Mouse (Mus musculus) left cerebral cortex, adult 2 months (tissue): ENCODE measurements around the gene Pdlim1. TPM values are rescaled to one million over a fixed set of nuclear protein-coding genes. Genes with fewer than 3 reads are reported as not detected.
A peak's percentile ranks its signal among the peaks of the same experiment; 100 is the strongest.

Experiments used
- DNase-seq, 2 experiments: peaks; one replicate each; pipeline ENCODE4 v3.0.0; 2021 to 2022; ENCODE audit warnings: low spot score in 2 of 2, mixed read lengths in 1 of 2; ENCODE audit errors: extremely low spot score in 1 of 2
- H3K27ac ChIP-seq: fragments of 200-600 bp; 2 replicates; pipeline ENCODE4 v1.8.1; 2022
- H3K4me3 ChIP-seq: fragments of 200-600 bp; 2 replicates; pipeline ENCODE4 v1.8.1; 2022
- CTCF ChIP-seq: fragments of 200-600 bp; IDR thresholded peaks from 2 replicates; pipeline ENCODE4 v1.8.1; 2022; ENCODE audit warnings: antibody characterized with exemption, mild to moderate bottlenecking, moderate library complexity
- intact Hi-C: fragments of 180-260 bp; cut with DNase I; formaldehyde crosslinking; loops from one replicate; pipeline ENCODE4 v1.15.1; 2025
- total RNA-seq, 2 experiments: library from RNA; stranded (reverse); gene quantifications; 2 replicates each; pipeline ENCODE4 v1.2.3; 2021

The Pdlim1 gene
- total RNA-seq, 2 experiments from 2014 or later = 16.7 to 20.1 TPM

GRCm38 (mm10) chr19:40255561-40255960, 16.1 kb downstream of the Pdlim1 start:
- TF ChIP-seq CTCF = no peak
- Histone ChIP-seq H3K4me3 (no peak overlapping the region), H3K27ac (no peak overlapping the region)
- intact Hi-C loops = no loop called here
- DNase-seq = no peak

DNA sequence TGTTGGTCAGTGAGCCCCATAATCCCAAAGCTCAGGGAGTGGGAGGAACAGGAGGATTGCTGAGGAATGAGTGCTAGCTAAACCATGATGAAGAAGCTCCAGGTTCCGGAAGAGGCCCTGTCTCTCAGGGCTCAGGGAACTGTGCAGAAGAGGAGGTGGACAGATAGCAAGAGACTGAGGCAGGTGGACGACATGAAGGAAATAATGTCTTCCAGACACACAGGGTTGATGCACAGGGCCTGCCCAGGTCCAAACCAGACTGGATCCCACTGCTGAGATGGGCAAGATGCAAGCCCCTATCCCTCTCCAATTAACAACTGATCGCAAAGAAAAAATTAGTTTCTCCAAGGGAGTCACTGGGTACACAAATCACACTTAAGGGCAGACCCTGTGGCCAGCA, 16.9 kb downstream of the Pdlim1 start:
- Histone ChIP-seq H3K27ac (no peak overlapping the region), H3K4me3 (no peak overlapping the region)
- DNase-seq = no peak
- intact Hi-C loops = no loop called here
- no peak for TF ChIP-seq CTCF

- no peak overlapping the region for H3K27ac ChIP-seq
- H3K4me3 ChIP-seq = no peak overlapping the region
- TF ChIP-seq CTCF = no peak
- no peak for DNase-seq
- intact Hi-C loops = no loop called here
Observed at GRCm38 (mm10) chr19:40253768-40254167, 17.9 kb downstream of the Pdlim1 start.

DNA sequence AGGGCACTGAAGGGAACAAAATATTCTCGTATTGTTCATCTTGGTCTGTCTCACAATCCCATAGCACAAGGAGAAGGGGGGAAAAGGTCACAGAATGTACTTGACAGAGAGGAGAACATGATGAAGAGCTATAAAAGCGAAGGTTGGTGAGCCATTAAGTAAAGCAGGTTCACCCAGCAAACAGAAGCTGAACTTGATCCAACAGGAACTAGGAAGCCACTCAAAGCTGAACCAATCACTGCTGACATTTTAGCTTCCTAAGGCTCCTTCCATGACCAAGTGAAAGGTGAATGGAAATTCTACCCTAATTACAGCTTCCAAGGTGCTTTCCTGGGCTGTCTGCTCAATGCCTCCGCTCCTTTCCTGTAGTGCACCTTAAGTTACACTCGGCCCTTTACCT, 20.5 kb downstream of the Pdlim1 start:
- H3K4me3 ChIP-seq = no peak overlapping the region
- intact Hi-C loops = no loop called here
- H3K27ac ChIP-seq = no peak overlapping the region
- no peak for TF ChIP-seq CTCF
- DNase-seq = no peak

DNA sequence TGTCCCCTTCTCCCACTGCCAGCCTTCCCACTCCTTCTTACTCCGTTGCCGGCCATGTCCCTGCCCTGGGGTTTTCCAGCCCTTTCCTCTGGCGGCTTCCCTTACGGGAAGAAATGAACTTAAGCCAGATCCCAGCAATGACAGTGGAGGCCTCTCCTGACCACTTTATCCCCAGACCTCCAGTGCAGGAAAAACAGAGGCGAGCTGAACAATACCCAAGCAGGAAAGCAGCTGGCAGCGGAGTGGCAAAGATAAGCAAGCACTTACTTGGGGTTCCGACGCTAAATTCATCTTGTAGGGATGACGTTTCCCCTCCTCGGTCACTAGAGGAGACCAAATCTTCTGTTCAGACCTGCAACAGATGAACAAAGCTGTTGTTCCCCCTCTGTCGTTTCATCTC, 22.3 kb downstream of the Pdlim1 start:
- no peak overlapping the region for H3K27ac ChIP-seq
- H3K4me3 ChIP-seq = no peak overlapping the region
- intact Hi-C loops = loop anchor here (10.0 kb wide), 1 partner anchor 295 kb away; no protein-coding TSS in a partner anchor
- DNase-seq = no peak
- TF ChIP-seq CTCF = no peak

DNA sequence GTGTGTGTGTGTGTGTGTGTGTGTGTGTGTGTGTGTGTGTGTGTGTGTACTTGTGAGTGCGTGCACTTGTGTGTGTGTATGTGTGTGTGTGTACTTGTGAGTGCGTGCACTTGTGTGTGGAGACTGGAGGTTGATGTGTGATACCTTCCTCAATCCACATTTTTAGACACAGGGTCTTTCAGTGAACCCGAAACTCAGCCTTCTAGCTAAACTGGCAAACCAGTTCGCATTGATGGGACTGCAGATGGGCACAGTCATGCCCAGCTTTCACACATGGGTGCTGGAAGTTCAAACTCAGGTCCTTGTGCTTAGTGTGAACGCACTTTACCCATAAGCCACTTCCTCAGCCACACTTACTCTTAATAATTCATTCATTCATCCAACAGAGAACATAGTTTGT, 23.2 kb downstream of the Pdlim1 start:
- intact Hi-C loops = loop anchor here (10.0 kb wide), 1 partner anchor 296 kb away; no protein-coding TSS in a partner anchor
- no peak overlapping the region for H3K4me3 ChIP-seq
- H3K27ac ChIP-seq = no peak overlapping the region
- TF ChIP-seq CTCF = no peak
- DNase-seq = no peak

GRCm38 (mm10) chr19:40247268-40247666, 24.4 kb downstream of the Pdlim1 start:
- no peak for TF ChIP-seq CTCF
- no peak overlapping the region for H3K27ac ChIP-seq
- no peak for DNase-seq
- intact Hi-C loops = loop anchor here (10.0 kb wide), 1 partner anchor 298 kb away; no protein-coding TSS in a partner anchor
- no peak overlapping the region for H3K4me3 ChIP-seq

GRCm38 (mm10) chr19:40246646-40247267, 24.9 kb downstream of the Pdlim1 start:
- DNase-seq = no peak

DNA sequence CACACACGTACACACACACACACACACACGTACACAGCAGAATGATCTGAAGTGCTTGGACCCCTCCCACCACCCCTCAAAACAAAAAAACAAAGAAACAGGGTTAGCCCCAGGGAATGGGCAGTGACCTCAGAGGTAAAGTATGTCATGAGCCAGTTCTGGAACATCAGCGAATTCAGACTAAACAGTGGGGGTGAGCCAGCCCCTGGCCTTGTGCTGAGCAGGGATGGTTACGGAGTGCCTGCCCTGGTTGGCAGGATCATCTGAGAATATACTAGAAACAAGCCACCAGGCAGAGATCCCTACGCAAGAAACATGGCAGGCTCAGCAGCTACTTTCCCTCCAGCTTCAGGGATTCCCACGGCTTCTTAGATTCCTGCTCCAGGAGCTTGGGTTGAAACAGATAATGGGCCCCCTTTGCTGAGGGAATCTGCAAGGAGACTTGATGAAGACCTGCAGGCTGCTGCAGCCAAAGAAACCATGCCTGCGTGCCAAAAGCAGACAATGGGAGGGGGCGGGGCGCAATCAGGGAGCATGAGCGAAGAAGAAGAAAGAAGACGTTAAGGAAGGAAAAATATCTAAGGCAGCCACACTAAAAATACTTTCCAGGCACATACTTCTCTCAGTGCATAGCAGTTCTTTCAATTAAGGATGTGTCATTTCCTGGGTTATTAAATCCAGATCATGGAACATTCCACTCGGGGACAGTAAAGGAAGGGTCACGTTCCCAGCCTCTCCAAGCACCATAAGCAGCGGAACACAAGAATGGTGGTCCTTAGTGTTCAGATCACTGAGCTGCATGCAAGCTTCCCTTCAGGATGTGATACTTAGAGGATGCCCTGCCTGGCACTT, 30.6 kb downstream of the Pdlim1 start:
- intact Hi-C loops = loop anchor here (10.0 kb wide), 1 partner anchor 304 kb away; no protein-coding TSS in a partner anchor
- Histone ChIP-seq H3K4me3 (no peak overlapping the region), H3K27ac (no peak overlapping the region)
- peak; percentile 19 to 25 for DNase-seq
- no peak for TF ChIP-seq CTCF

More at GRCm38 (mm10) chr19:40246646-40247267, 24.9 kb downstream of the Pdlim1 start:
- Histone ChIP-seq H3K27ac (no peak overlapping the region), H3K4me3 (no peak overlapping the region)
- TF ChIP-seq CTCF = no peak
- intact Hi-C loops = loop anchor here (10.0 kb wide), 1 partner anchor 298 kb away; no protein-coding TSS in a partner anchor

DNA sequence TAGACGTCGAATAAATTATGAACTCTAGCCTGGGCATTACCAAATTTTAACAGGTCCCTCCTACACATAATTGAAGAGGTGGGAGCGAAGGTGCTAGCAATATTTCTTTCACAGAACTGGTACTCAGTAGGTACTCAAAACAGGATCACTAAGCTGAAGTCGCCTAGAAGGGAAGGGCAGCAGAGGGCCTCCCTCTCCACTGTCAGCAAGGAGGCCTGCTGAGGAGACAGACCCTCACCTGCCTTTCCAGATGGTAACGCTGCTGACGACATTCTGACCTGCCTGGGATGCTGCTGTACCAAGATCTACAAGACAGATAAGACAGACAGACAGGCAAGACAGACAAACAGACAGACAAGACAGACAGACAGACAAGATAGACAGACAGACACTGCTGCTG, 31.3 kb downstream of the Pdlim1 start:
- TF ChIP-seq CTCF = no peak
- H3K4me3 ChIP-seq = no peak overlapping the region
- no peak for DNase-seq
- no peak overlapping the region for H3K27ac ChIP-seq
- intact Hi-C loops = loop anchor here (10.0 kb wide), 1 partner anchor 304 kb away; no protein-coding TSS in a partner anchor

DNA sequence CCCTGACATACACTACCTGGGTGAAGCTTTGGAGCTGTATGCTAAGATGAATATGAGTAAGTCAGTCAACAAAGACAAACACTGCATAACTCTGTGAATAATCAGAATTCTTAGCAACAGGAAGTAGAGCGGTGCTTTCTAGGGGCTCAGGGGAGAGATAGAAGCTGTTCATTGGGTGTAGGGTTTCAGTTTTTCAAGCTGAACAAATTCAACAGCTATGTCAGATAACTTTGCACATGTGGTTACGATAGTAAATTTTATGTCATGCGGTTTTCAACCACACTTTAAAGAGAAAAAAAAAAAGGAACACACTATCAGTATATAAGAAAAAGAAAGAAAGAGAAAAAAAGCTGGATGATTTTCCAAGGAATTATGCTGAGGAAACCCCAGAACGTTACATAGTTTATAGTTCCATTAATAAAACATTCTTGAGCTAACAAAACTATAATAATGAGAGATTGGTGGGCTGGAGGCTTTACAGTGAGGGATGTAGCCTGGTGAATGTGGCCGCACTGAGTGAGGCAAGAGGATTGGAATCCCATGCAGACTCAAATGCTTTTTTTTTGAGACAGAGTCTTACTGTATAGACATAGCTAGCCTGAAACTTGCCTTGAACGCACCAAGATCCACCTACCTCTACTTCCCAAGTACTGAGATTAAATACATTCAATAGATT, 33.3 kb downstream of the Pdlim1 start:
- no peak overlapping the region for H3K27ac ChIP-seq
- H3K4me3 ChIP-seq = no peak overlapping the region
- intact Hi-C loops = no loop called here
- DNase-seq = no peak
- no peak for TF ChIP-seq CTCF

DNA sequence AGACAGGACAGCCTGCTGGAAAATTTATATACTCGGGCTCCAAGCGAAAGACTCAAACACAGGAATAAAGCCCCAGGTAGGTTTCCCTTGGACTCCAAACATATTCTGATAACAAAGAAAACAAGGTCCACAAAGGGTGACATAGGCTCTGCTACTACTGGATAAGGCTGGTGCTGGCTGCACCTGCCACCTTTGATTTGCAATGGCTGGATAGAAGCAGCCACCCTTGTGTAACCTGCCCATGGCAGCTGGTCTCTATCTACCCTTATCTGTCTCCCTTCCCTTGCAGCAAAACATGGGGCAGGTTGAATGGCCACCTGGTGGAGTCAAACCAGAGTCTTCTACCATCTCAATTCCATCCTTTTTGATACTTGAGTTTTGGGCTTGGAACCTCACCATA, 39.1 kb downstream of the Pdlim1 start:
- H3K27ac ChIP-seq = no peak overlapping the region
- intact Hi-C loops = no loop called here
- no peak for TF ChIP-seq CTCF
- H3K4me3 ChIP-seq = no peak overlapping the region
- DNase-seq = no peak
